Mouse (Mus musculus) heart, embryonic 14.5 days (tissue): Measurements from ENCODE around the gene Ptprc. TPM values are rescaled to one million over a fixed set of nuclear protein-coding genes. Genes with fewer than 3 reads are reported as not detected.
A peak's percentile ranks its signal among the peaks of the same experiment; 100 is the strongest.

Experiments used
- ATAC-seq: fragments of 200-750 bp; cut with Nextera tagmentation; 2 replicates; pipeline ENCODE4 v1.8.0; 2017; ENCODE audit warnings: low read depth, moderate TSS enrichment; ENCODE audit not compliant: insufficient number of reproducible peaks, insufficient read depth, low FRiP score
- H3K27ac ChIP-seq, 2 experiments: fragments of 200-500 bp in 1 of 2; fragments of 300-500 bp in 1 of 2; sonication (generic) in 1 of 2; replicated peaks in 1 of 2; 2 replicates each; pipeline ENCODE4 v1.5.1; 2012 to 2014; ENCODE audit warnings: low read depth in 2 of 2, low read length in 2 of 2, control low read depth in 1 of 2, mild to moderate bottlenecking in 1 of 2, mixed read lengths in 1 of 2; ENCODE audit not compliant: control insufficient read depth in 1 of 2, insufficient read depth in 1 of 2
- H3K27me3 ChIP-seq: fragments of 300-500 bp; sonication (generic); 2 replicates; pipeline ENCODE4 v1.6.1; 2014; ENCODE audit warnings: mild to moderate bottlenecking, low read length, control low read depth; ENCODE audit not compliant: control insufficient read depth, insufficient read depth
- H3K36me3 ChIP-seq: fragments of 300-500 bp; sonication (generic); 2 replicates; pipeline ENCODE4 v1.6.1; 2014; ENCODE audit warnings: mild to moderate bottlenecking, control low read depth, low read length, mixed read lengths; ENCODE audit not compliant: control insufficient read depth, insufficient read depth
- H3K4me1 ChIP-seq, 2 experiments: fragments of 200-500 bp in 1 of 2; fragments of 300-500 bp in 1 of 2; sonication (generic) in 1 of 2; 2 replicates each; pipeline ENCODE4 v1.6.1; 2012 to 2014; ENCODE audit warnings: low read length in 2 of 2, control low read depth in 1 of 2, mixed read lengths in 1 of 2; ENCODE audit not compliant: control insufficient read depth in 2 of 2, insufficient read depth in 2 of 2
- H3K4me2 ChIP-seq: fragments of 300-500 bp; sonication (generic); 2 replicates; pipeline ENCODE4 v1.6.1; 2014; ENCODE audit warnings: mild to moderate bottlenecking, low read length
- H3K4me3 ChIP-seq, 2 experiments: fragments of 200-500 bp in 1 of 2; fragments of 300-500 bp in 1 of 2; sonication (generic) in 1 of 2; 2 replicates each; pipeline ENCODE4 v1.5.1; 2012 to 2014; ENCODE audit warnings: low read length in 2 of 2, mild to moderate bottlenecking in 2 of 2, control low read depth in 1 of 2, low read depth in 1 of 2, moderate library complexity in 1 of 2; ENCODE audit not compliant: control insufficient read depth in 1 of 2, insufficient read depth in 1 of 2
- H3K9ac ChIP-seq: fragments of 300-500 bp; sonication (generic); 2 replicates; pipeline ENCODE4 v1.6.1; 2014; ENCODE audit warnings: mild to moderate bottlenecking, low read length
- H3K9me3 ChIP-seq: fragments of 300-500 bp; sonication (generic); 2 replicates; pipeline ENCODE4 v1.6.1; 2016; ENCODE audit warnings: low read length, control low read depth; ENCODE audit not compliant: control insufficient read depth
- WGBS: fragments of 180-500 bp; shearing (Covaris S2); extraction: QIAGEN DNeasy Blood & Tissue Kit; methylation state at CpG from one replicate; pipeline ENCODE4 v1.1.7; 2014; 5-methylcytosine and 5-hydroxymethylcytosine counted together
- polyA plus RNA-seq: library from polyadenylated mRNA; unstranded; fragments of >200 nt; fragmentation: Nextera tagmentation; extraction: Ambion mirVana; gene quantifications from 2 replicates; pipeline ENCODE4 v1.2.1, GENCODE M21; 2014

The Ptprc gene
- polyA plus RNA-seq, 1 experiment from 2014 or later = 1.9 TPM

DNA sequence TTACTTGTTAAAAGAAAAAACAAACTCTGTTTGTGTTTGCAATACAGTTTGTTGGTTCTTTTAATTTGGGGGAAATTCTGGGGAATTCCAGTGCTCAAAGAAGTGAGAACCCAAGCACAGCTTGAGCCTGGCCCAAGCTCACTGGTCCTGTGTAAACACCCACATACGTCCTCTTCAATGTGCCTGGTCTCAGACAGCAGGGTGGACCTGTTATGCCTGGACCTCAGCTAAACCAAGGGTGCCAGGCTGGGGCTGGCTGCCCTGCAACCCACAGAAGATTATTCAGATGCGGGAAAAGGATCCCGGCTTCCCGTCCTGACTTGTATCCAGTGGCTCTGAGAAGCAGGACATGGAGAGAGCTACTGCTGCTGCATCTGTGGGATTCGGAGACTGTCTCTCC, 138.0 kb downstream of the Ptprc start:
- no peak for ATAC-seq
- Histone ChIP-seq H3K36me3 (no peaks in the 10 kb centered on the region), H3K27me3 (no peaks in the 10 kb centered on the region), H3K4me3 (no peak overlapping the region), H3K4me1 (peaks cover 0 to 2% of the 10 kb centered on the region in 2 experiments; a peak in 1 of 4 replicates), H3K4me2 (no peak overlapping the region), H3K9ac (no peak overlapping the region), H3K27ac (0 out of 4 replicates have a peak overlapping the region, but pooled peaks of 1 of the 2 experiments have one; percentile 20), H3K9me3 (no peaks in the 10 kb centered on the region)
- 49% methylated on average over 5 of the region's 5 CpGs for WGBS

GRCm38 (mm10) chr1:138029649-138030048, 145.9 kb downstream of the Ptprc start:
- Histone ChIP-seq H3K9ac (no peak overlapping the region), H3K4me2 (no peak overlapping the region), H3K27ac (no peak overlapping the region), H3K4me1 (no peaks in the 10 kb centered on the region), H3K27me3 (no peaks in the 10 kb centered on the region), H3K4me3 (no peak overlapping the region), H3K36me3 (no peaks in the 10 kb centered on the region), H3K9me3 (no peaks in the 10 kb centered on the region)
- WGBS = 65% methylated on average over 4 of the region's 4 CpGs
- no peak for ATAC-seq

- H3K27me3 ChIP-seq = no peaks in the 10 kb centered on the region
- H3K4me1 ChIP-seq = no peaks in the 10 kb centered on the region
- no peaks in the 10 kb centered on the region for H3K36me3 ChIP-seq
- no peak overlapping the region for H3K4me2 ChIP-seq
- no peak overlapping the region for H3K9ac ChIP-seq
- no peak overlapping the region for H3K27ac ChIP-seq
- ATAC-seq = no peak
- H3K9me3 ChIP-seq = no peaks in the 10 kb centered on the region
- WGBS = 84% methylated on average over 1 of the region's 1 CpGs
- H3K4me3 ChIP-seq = no peak overlapping the region
Measured at GRCm38 (mm10) chr1:138025298-138025697, 150.2 kb downstream of the Ptprc start.

DNA sequence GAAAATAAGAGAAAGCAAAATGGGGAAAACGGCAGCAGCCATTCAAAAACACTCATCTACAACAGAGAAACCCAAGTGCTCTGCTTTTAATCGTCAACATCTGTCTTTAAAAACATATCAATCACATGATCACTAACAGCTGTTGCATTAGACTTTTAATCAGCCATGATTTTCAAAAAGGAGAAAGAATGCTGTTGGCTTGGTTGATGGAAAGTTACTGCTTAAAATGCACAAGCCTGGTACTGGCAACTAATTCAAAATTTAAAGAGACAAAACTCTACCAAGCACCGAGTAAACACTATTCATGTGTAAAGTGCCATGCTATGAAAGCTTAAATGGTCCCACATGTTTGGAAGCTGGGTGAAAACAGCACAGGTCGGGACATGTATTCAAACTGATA, 151.9 kb downstream of the Ptprc start:
- Histone ChIP-seq H3K27ac (no peak overlapping the region), H3K9me3 (no peaks in the 10 kb centered on the region), H3K9ac (no peak overlapping the region), H3K4me1 (no peaks in the 10 kb centered on the region), H3K4me2 (no peak overlapping the region), H3K4me3 (no peak overlapping the region), H3K36me3 (no peaks in the 10 kb centered on the region), H3K27me3 (no peaks in the 10 kb centered on the region)
- ATAC-seq = no peak
- WGBS = 65% methylated on average over 4 of the region's 4 CpGs

GRCm38 (mm10) chr1:138022918-138023295, 152.6 kb downstream of the Ptprc start:
- ATAC-seq = no peak
- Histone ChIP-seq H3K27ac (no peak overlapping the region), H3K4me3 (no peak overlapping the region), H3K9ac (no peak overlapping the region), H3K9me3 (no peaks in the 10 kb centered on the region), H3K4me2 (no peak overlapping the region), H3K36me3 (no peaks in the 10 kb centered on the region), H3K27me3 (no peaks in the 10 kb centered on the region), H3K4me1 (no peaks in the 10 kb centered on the region)
- 45% methylated on average over 3 of the region's 3 CpGs for WGBS

- Histone ChIP-seq H3K36me3 (no peaks in the 10 kb centered on the region), H3K4me1 (no peaks in the 10 kb centered on the region), H3K9ac (no peak overlapping the region), H3K4me3 (no peak overlapping the region), H3K27ac (no peak overlapping the region), H3K4me2 (no peak overlapping the region), H3K9me3 (no peaks in the 10 kb centered on the region), H3K27me3 (no peaks in the 10 kb centered on the region)
- 71% methylated on average over 11 of the region's 11 CpGs for WGBS
- no peak for ATAC-seq
Measured at GRCm38 (mm10) chr1:138021962-138022917, 153.3 kb downstream of the Ptprc start.
